Mouse (Mus musculus) yolk sac, embryonic 10.5 days (tissue): ENCODE measurements around the gene Bcr.
A peak's percentile ranks its signal among the peaks of the same experiment; 100 is the strongest.
"Not testable (repeated sequence)": the region's sequence is repeated elsewhere in the genome, so short reads cannot be mapped to it uniquely, and the experiment has no call there.

Experiments
- DNase-seq: peaks from one replicate; pipeline ENCODE4 v3.0.0-alpha.2; 2017; ENCODE audit warnings: low spot score

Bcr gene

GRCm38 (mm10) chr10:75060217-75060842 lies at the start of gene Bcr:
Gene Bcr (plus strand): TSS chr10:75060592.
- peak; percentile 84 for DNase-seq

GRCm38 (mm10) chr10:75010704-75011103 lies 49.7 kb upstream of the Bcr start:
- no peak for DNase-seq

GRCm38 (mm10) chr10:75015465-75015864 lies 44.9 kb upstream of the Bcr start:
- no peak for DNase-seq

- no peak for DNase-seq
These were observed 43.9 kb upstream of the Bcr start for GRCm38 (mm10) chr10:75016481-75016880.

GRCm38 (mm10) chr10:75020271-75020670 lies 40.1 kb upstream of the Bcr start:
- no peak for DNase-seq

GRCm38 (mm10) chr10:75021138-75021537 lies 39.3 kb upstream of the Bcr start:
- DNase-seq = peak; percentile 25

- DNase-seq = no peak
These were observed 33.9 kb upstream of the Bcr start for GRCm38 (mm10) chr10:75026491-75026890.

GRCm38 (mm10) chr10:75028743-75029142 lies 31.6 kb upstream of the Bcr start:
- DNase-seq = no peak

GRCm38 (mm10) chr10:75029677-75030076 lies 30.7 kb upstream of the Bcr start:
- DNase-seq = no peak

- no peak for DNase-seq
These were observed 30.2 kb upstream of the Bcr start for GRCm38 (mm10) chr10:75030234-75030633.

GRCm38 (mm10) chr10:75031345-75032114 lies 28.9 kb upstream of the Bcr start:
- no peak for DNase-seq

GRCm38 (mm10) chr10:75032395-75032794 lies 28.0 kb upstream of the Bcr start, which contains the start of gene Rsph14:
Gene Rsph14 (minus strand): TSS chr10:75032586.
- no peak for DNase-seq

- peak; percentile 98 for DNase-seq
These were observed 23.5 kb upstream of the Bcr start, which contains the start of gene Rab36 for GRCm38 (mm10) chr10:75036883-75037379. Gene Rab36 (plus strand): TSS chr10:75037058.

GRCm38 (mm10) chr10:75042060-75042459 lies 18.3 kb upstream of the Bcr start:
- not testable (repeated sequence) for DNase-seq

GRCm38 (mm10) chr10:75044459-75044858 lies 15.9 kb upstream of the Bcr start:
- no peak for DNase-seq

GRCm38 (mm10) chr10:75045831-75046230 lies 14.6 kb upstream of the Bcr start:
- DNase-seq = no peak

- DNase-seq = no peak
These were observed 11.7 kb upstream of the Bcr start for GRCm38 (mm10) chr10:75048711-75049110.

GRCm38 (mm10) chr10:75051364-75052074 lies 8.9 kb upstream of the Bcr start:
- no peak for DNase-seq

GRCm38 (mm10) chr10:75052902-75053301 lies 7.5 kb upstream of the Bcr start:
- no peak for DNase-seq

- DNase-seq = no peak
These were observed 6.7 kb upstream of the Bcr start for GRCm38 (mm10) chr10:75053655-75054054.

- no peak for DNase-seq
These were observed 6.3 kb upstream of the Bcr start for GRCm38 (mm10) chr10:75054125-75054524.

- DNase-seq = no peak
These were observed 4.7 kb upstream of the Bcr start for GRCm38 (mm10) chr10:75055672-75056071.

GRCm38 (mm10) chr10:75056255-75056654 lies 4.1 kb upstream of the Bcr start:
- DNase-seq = no peak
